Mouse (Mus musculus): Measurements from ENCODE around the gene Hdac1.

DNA sequence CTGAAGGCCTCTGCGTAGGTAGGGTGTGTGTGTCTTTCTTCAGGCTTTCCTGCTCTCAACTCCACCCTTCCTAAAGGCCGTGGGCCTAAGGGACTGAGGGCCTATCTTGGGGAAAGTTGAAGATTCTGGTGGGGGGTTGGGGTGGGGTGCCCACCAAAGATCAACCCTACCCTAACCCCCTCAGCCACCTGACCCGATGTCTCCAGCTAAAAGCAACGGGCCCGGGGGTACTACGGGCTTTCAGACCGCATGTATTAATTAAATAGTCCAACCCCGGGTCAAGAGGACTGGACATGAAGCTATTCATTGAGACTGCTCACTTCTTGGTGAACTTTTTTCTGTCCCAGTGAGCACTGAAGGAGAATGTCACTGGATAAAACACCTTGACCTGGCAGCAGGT is 42.5 kb downstream of the Hdac1 start:
- TF ChIP-seq CTCF (IDR thresholded peaks at IDR 0.05; ENCODE audit: control insufficient read depth, insufficient read depth, insufficient replicate concordance, low read depth, low read length): no peak
- no peak for TF ChIP-seq POLR2A (IDR thresholded peaks at IDR 0.05; ENCODE audit: control insufficient read depth, low read depth, low read length)
